Mouse (Mus musculus): ENCODE measurements around the gene Foxe3. TPM values are rescaled to one million over a fixed set of nuclear protein-coding genes. Genes with fewer than 3 reads are reported as not detected.

Foxe3 gene
- polyA plus RNA-seq, 1 experiment from 2014 or later: not detected

DNA sequence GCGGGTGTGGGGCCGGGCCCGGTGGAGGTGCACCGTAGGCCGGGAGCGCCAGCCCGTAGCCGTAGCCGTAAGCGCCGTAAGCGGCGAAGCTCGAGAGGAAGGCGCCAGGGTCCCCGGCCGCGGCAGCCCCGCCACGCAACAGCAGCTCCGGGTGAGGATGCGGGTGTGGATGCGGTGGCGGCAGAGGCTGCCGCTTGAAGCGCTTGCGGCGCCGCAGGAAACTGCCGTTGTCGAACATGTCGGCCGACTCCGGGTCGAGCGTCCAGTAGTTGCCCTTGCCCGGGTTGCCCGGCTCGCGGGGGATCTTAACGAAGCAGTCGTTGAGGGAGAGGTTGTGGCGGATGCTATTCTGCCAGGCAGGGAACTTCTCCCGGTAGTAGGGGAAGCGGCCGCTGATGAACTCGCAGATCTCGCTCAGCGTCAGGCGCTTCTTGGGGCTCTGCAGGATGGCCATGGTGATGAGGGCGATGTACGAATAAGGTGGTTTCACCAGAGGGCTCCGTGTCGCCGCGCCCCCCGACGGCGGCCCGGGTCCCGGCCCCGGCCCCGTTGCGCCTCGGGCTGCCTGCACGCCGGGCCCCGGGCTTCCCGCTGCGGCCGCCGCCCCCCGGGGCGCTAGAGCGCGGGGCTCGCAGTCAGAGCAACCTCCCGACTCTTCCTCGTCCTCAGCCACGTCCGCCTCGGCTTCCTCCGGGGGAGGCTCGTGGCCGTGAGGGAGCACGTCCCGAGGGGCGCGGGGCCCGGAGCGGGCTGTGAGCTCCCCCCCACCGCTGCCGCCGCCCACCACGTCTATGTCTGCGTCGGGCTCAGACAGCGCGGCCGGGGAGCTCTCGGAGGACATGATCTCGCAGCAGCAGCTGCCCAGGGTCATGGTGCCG, 17.6 kb downstream of the Foxe3 start:
- Histone ChIP-seq H3K27me3 (ENCODE audit: insufficient read depth, low read length) (peaks cover 100% of the 10 kb centered on the region), H3K4me2 (peak overlapping the region; percentile 88), H3K9ac (peak overlapping the region; percentile 52), H3K4me1 (ENCODE audit: insufficient read depth) (no peaks in the 10 kb centered on the region), H3K4me3 (ENCODE audit: low read depth, low read length) (peak overlapping the region; percentile 55), H3K9me3 (ENCODE audit: low read depth, low read length) (no peaks in the 10 kb centered on the region), H3K27ac (ENCODE audit: low read depth) (no peak overlapping the region), H3K36me3 (ENCODE audit: insufficient read depth) (no peaks in the 10 kb centered on the region)
- DNase-seq: peak; percentile 56
- WGBS: under 1% methylated on average over 103 of the region's 103 CpGs
- peak; percentile 59 for ATAC-seq (ENCODE audit: insufficient read depth)
- TF ChIP-seq CTCF (IDR thresholded peaks at IDR 0.05; ENCODE audit: low read depth): no peak

- H3K36me3 ChIP-seq (ENCODE audit: insufficient read depth): no peaks in the 10 kb centered on the region
- H3K4me2 ChIP-seq: peak overlapping the region; percentile 88
- DNase-seq (peak; percentile 42), ATAC-seq (ENCODE audit: insufficient read depth) (no peak)
- 0 out of 2 replicates have a peak, but pooled peaks cover 3% of the 10 kb centered on the region for H3K4me1 ChIP-seq (ENCODE audit: insufficient read depth)
- H3K27ac ChIP-seq (ENCODE audit: low read depth): no peak overlapping the region
- peak overlapping the region; percentile 55 for H3K4me3 ChIP-seq (ENCODE audit: low read depth, low read length)
- TF ChIP-seq CTCF (IDR thresholded peaks at IDR 0.05; ENCODE audit: low read depth): no peak
- H3K9me3 ChIP-seq (ENCODE audit: low read depth, low read length): no peaks in the 10 kb centered on the region
- peaks cover 100% of the 10 kb centered on the region for H3K27me3 ChIP-seq (ENCODE audit: insufficient read depth, low read length)
- WGBS: 4% methylated on average over 74 of the region's 74 CpGs
- H3K9ac ChIP-seq: peak overlapping the region; percentile 52; the same call in 1 of the 2 replicates
Measured at GRCm38 (mm10) chr4:114907056-114907917, 18.5 kb downstream of the Foxe3 start.

GRCm38 (mm10) chr4:114905969-114906680, 19.7 kb downstream of the Foxe3 start:
- DNase-seq (no peak), ATAC-seq (ENCODE audit: insufficient read depth) (no peak)
- H3K9ac ChIP-seq: no peak overlapping the region
- H3K4me1 ChIP-seq (ENCODE audit: insufficient read depth): 0 out of 2 replicates have a peak, but pooled peaks cover 3% of the 10 kb centered on the region
- no peak overlapping the region for H3K4me2 ChIP-seq
- TF ChIP-seq CTCF (IDR thresholded peaks at IDR 0.05; ENCODE audit: low read depth): no peak
- WGBS: 34% methylated on average over 10 of the region's 10 CpGs
- no peak overlapping the region for H3K27ac ChIP-seq (ENCODE audit: low read depth)
- H3K9me3 ChIP-seq (ENCODE audit: low read depth, low read length): no peaks in the 10 kb centered on the region
- H3K36me3 ChIP-seq (ENCODE audit: insufficient read depth): no peaks in the 10 kb centered on the region
- H3K4me3 ChIP-seq (ENCODE audit: low read depth, low read length): no peak overlapping the region
- H3K27me3 ChIP-seq (ENCODE audit: insufficient read depth, low read length): peaks cover 100% of the 10 kb centered on the region

DNA sequence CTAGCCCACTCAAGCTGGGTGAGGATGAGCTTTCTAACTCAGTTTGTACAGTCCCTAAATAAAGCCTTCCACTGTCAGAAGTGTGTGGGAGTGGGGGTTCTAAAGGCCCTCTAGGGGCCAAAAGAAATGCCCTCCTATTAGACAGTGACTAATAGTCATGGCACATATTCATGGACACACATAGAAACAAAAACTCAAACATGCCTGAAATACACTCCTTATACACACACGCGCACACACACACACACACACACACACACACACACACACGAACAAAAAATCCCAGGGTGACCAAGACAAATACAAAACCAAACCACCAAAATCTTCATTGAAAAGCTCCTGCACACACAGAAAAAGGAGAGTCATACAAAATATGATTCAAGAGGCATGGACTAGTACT, 20.3 kb downstream of the Foxe3 start:
- Histone ChIP-seq H3K27ac (ENCODE audit: low read depth) (no peak overlapping the region), H3K27me3 (ENCODE audit: insufficient read depth, low read length) (peaks cover 100% of the 10 kb centered on the region), H3K9me3 (ENCODE audit: low read depth, low read length) (no peaks in the 10 kb centered on the region), H3K4me3 (ENCODE audit: low read depth, low read length) (no peak overlapping the region), H3K9ac (no peak overlapping the region), H3K36me3 (ENCODE audit: insufficient read depth) (no peaks in the 10 kb centered on the region), H3K4me1 (ENCODE audit: insufficient read depth) (0 out of 2 replicates have a peak, but pooled peaks cover 3% of the 10 kb centered on the region), H3K4me2 (no peak overlapping the region)
- WGBS: 77% methylated on average over 3 of the region's 3 CpGs
- no peak for TF ChIP-seq CTCF (IDR thresholded peaks at IDR 0.05; ENCODE audit: low read depth)
- no peak for DNase-seq
- ATAC-seq (ENCODE audit: insufficient read depth): no peak

- H3K27me3 ChIP-seq (ENCODE audit: insufficient read depth, low read length): peaks cover 99% of the 10 kb centered on the region
- ATAC-seq (ENCODE audit: insufficient read depth) (no peak), DNase-seq (no peak)
- H3K4me2 ChIP-seq: no peak overlapping the region
- no peaks in the 10 kb centered on the region for H3K36me3 ChIP-seq (ENCODE audit: insufficient read depth)
- WGBS: 11% methylated on average over 11 of the region's 11 CpGs
- no peak overlapping the region for H3K27ac ChIP-seq (ENCODE audit: low read depth)
- TF ChIP-seq CTCF (IDR thresholded peaks at IDR 0.05; ENCODE audit: low read depth): no peak
- 0 out of 2 replicates have a peak, but pooled peaks cover 3% of the 10 kb centered on the region for H3K4me1 ChIP-seq (ENCODE audit: insufficient read depth)
- H3K4me3 ChIP-seq (ENCODE audit: low read depth, low read length): no peak overlapping the region
- no peaks in the 10 kb centered on the region for H3K9me3 ChIP-seq (ENCODE audit: low read depth, low read length)
- no peak overlapping the region for H3K9ac ChIP-seq
Measured at GRCm38 (mm10) chr4:114903422-114903782, 22.4 kb downstream of the Foxe3 start.

- no peak for ATAC-seq (ENCODE audit: insufficient read depth)
- no peak overlapping the region for H3K27ac ChIP-seq (ENCODE audit: low read depth)
- 2% methylated on average over 39 of the region's 39 CpGs for WGBS
- 0 out of 2 replicates have a peak, but pooled peaks cover 3% of the 10 kb centered on the region for H3K4me1 ChIP-seq (ENCODE audit: insufficient read depth)
- no peak for TF ChIP-seq CTCF (IDR thresholded peaks at IDR 0.05; ENCODE audit: low read depth)
- DNase-seq: peak; percentile 47
- no peaks in the 10 kb centered on the region for H3K9me3 ChIP-seq (ENCODE audit: low read depth, low read length)
- peak overlapping the region; percentile 27 for H3K4me3 ChIP-seq (ENCODE audit: low read depth, low read length)
- no peak overlapping the region for H3K9ac ChIP-seq
- peak overlapping the region; percentile 53 for H3K4me2 ChIP-seq
- no peaks in the 10 kb centered on the region for H3K36me3 ChIP-seq (ENCODE audit: insufficient read depth)
- H3K27me3 ChIP-seq (ENCODE audit: insufficient read depth, low read length): peaks cover 99% of the 10 kb centered on the region
Measured at GRCm38 (mm10) chr4:114902641-114903421, 23.0 kb downstream of the Foxe3 start.

Measured in lung, embryonic 14.5 days (tissue).